12 mouse cellular contexts compared by ENCODE assay signal in the genomic region with DNA sequence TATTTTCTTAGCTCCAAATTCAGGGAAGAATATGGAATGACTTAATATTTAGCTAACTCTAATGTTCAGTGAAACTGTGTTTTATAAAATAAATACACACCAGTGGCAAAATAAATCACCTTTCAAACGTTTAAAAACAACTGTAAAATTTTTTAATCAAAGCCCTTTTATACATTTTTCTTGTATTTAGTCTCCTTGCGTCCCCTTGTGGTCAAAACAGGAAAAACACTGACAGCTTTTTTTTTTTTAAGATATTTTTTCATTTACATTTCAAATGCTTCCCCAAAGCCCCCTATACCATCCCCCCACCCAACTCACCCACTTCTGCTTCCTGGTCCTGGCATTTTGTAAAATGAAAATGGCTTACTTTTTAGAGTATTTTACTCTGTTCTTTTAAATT. TPM values are rescaled to one million over a fixed set of nuclear protein-coding genes. Genes with fewer than 3 reads are reported as not detected.
DNase-seq lines count a peak whose midpoint lies in the region; ATAC-seq and TF ChIP-seq lines count a peak whose summit lies in the region.
"Had no signal": no experiment of that assay in that cellular context is flagged by ENCODE, and none has a peak within 500 bp of the region (broad histone marks: within the 10 kb centered on the region; RNA-seq: fewer than 3 reads in every experiment).

No protein-coding gene starts in this region.

- no peaks in the 10 kb centered on the region for H3K9me3 ChIP-seq in limb, embryonic 10.5 days (replicated peaks)
- no peaks in the 10 kb centered on the region for H3K9me3 ChIP-seq in kidney, embryonic 14.5 days (ENCODE audit: control insufficient read depth, low read length)
- H3K9me3 ChIP-seq: midbrain, embryonic 15.5 days had no signal

- no peaks in the 10 kb centered on the region for H3K36me3 ChIP-seq in thymus, adult 2 months (ENCODE audit: control insufficient read depth, insufficient read depth, low read length)
- H3K36me3 ChIP-seq in limb, embryonic 10.5 days, result no peaks in the 10 kb centered on the region
- H3K36me3 ChIP-seq in kidney, embryonic 14.5 days (ENCODE audit: control insufficient read depth, insufficient read depth, low read length), result no peaks in the 10 kb centered on the region
- H3K36me3 ChIP-seq: midbrain, embryonic 15.5 days had no signal

- peak; percentile 28 for DNase-seq in embryo, embryonic 10.5 days (ENCODE audit: low spot score)
- no peak for DNase-seq in embryo, embryonic 10 days (ENCODE audit: low spot score)
- no peak for DNase-seq in layer of hippocampus, adult 2 months (ENCODE audit: low spot score in 2 of 2)
- no peak for DNase-seq in layer of hippocampus, adult 8-10 months (ENCODE audit: low spot score in 2 of 2)
- peak; percentile 22 for DNase-seq in thymus, postnatal 4 days
- no peak for DNase-seq in thymus, adult 2 months
- no peak for DNase-seq in limb, embryonic 10.5 days (ENCODE audit: low spot score)
- DNase-seq: cerebellum, adult 18-20 months; gastrocnemius, postnatal 10 days; layer of hippocampus, adult 9-11 months had no signal

- no peak overlapping the region for H3K4me3 ChIP-seq in layer of hippocampus, adult 2 months
- H3K4me3 ChIP-seq in thymus, adult 2 months (ENCODE audit: control insufficient read depth, insufficient read depth, low read length), result no peak overlapping the region
- H3K4me3 ChIP-seq in limb, embryonic 10.5 days, result no peak overlapping the region
- H3K4me3 ChIP-seq in kidney, embryonic 14.5 days (ENCODE audit: low read length), result no peak overlapping the region
- H3K4me3 ChIP-seq: midbrain, embryonic 15.5 days had no signal

- no peak overlapping the region for H3K4me2 ChIP-seq in kidney, embryonic 14.5 days (replicated peaks; ENCODE audit: low read depth, low read length)
- H3K4me2 ChIP-seq: midbrain, embryonic 15.5 days had no signal

- peak; percentile 86 for TF ChIP-seq CTCF in layer of hippocampus, adult 2 months (conservative IDR thresholded peaks at IDR 0.05)
- no peak for TF ChIP-seq CTCF in thymus, adult 2 months (IDR thresholded peaks at IDR 0.05; ENCODE audit: borderline replicate concordance, control insufficient read depth, extremely low read depth, insufficient read depth, low read length, poor library complexity)

- no peak overlapping the region for H3K27ac ChIP-seq in layer of hippocampus, adult 2 months
- no peak overlapping the region for H3K27ac ChIP-seq in thymus, adult 2 months (ENCODE audit: control insufficient read depth, insufficient read depth, low read length)
- no peak overlapping the region for H3K27ac ChIP-seq in limb, embryonic 10.5 days
- no peak overlapping the region for H3K27ac ChIP-seq in kidney, embryonic 14.5 days (ENCODE audit: low read depth, low read length)
- H3K27ac ChIP-seq: midbrain, embryonic 15.5 days had no signal

- WGBS in thymus, adult 2 months, result 3% methylated on average over 2 of the region's 2 CpGs
- 6% methylated on average over 2 of the region's 2 CpGs for WGBS in limb, embryonic 10.5 days
- WGBS in kidney, embryonic 14.5 days, result 4% methylated on average over 2 of the region's 2 CpGs

- no peak for TF ChIP-seq POLR2A in thymus, adult 2 months (IDR thresholded peaks at IDR 0.05; ENCODE audit: control insufficient read depth, extremely low read depth, insufficient read depth, low read length, poor library complexity)

- H3K9ac ChIP-seq in kidney, embryonic 14.5 days (ENCODE audit: low read depth, low read length), result no peak overlapping the region
- H3K9ac ChIP-seq: midbrain, embryonic 15.5 days had no signal

- H3K4me1 ChIP-seq in thymus, adult 2 months (replicated peaks; ENCODE audit: control insufficient read depth, insufficient read depth, low read length), result no peaks in the 10 kb centered on the region
- H3K4me1 ChIP-seq in limb, embryonic 10.5 days, result no peaks in the 10 kb centered on the region
- H3K4me1 ChIP-seq in kidney, embryonic 14.5 days (ENCODE audit: control insufficient read depth, insufficient read depth, low read length), result no peaks in the 10 kb centered on the region
- H3K4me1 ChIP-seq: midbrain, embryonic 15.5 days had no signal

- no peak for ATAC-seq in kidney, embryonic 14.5 days (ENCODE audit: low FRiP score, low TSS enrichment)
- ATAC-seq: midbrain, embryonic 15.5 days had no signal

- H3K27me3 ChIP-seq in thymus, adult 2 months (ENCODE audit: control insufficient read depth, insufficient read depth, low read length), result no peaks in the 10 kb centered on the region
- no peaks in the 10 kb centered on the region for H3K27me3 ChIP-seq in limb, embryonic 10.5 days (ENCODE audit: low read depth, poor library complexity, severe bottlenecking)
- no peaks in the 10 kb centered on the region for H3K27me3 ChIP-seq in kidney, embryonic 14.5 days (ENCODE audit: control insufficient read depth, insufficient read depth, low read length)
- H3K27me3 ChIP-seq: midbrain, embryonic 15.5 days had no signal

RNA-seq across cellular contexts. Expression of a gene that starts 32.7 kb away (rescaled TPM):
- 10 to 100 TPM; 36.5 to 43.4 TPM for total RNA-seq in layer of hippocampus, adult 2 months (2021)
- 10 to 100 TPM; 32.8 to 38.9 (median 35.3) TPM for total RNA-seq in layer of hippocampus, adult 8-10 months (2022)
- 98.5 and 100 TPM in 2 replicates for polyA plus RNA-seq in thymus, adult 2 months (2012; rRNA removed)
- 279 and 327 TPM in 2 replicates for polyA plus RNA-seq in limb, embryonic 10.5 days (2016; fragmentation: Nextera tagmentation; extraction: Ambion mirVana)
- 82.7 and 114 TPM in 2 replicates for polyA plus RNA-seq in kidney, embryonic 14.5 days (2014; fragmentation: Nextera tagmentation; extraction: Ambion mirVana)

Comparison
In these comparisons a context has a peak if more than half of its experiments do, and no peak if none do; other contexts are left out.
1. DNase-seq: peak in embryo, embryonic 10.5 days (single experiment) and thymus, postnatal 4 days (single experiment); none in embryo, embryonic 10 days (single experiment), layer of hippocampus, adult 2 months (0 of 2), layer of hippocampus, adult 8-10 months (0 of 2), thymus, adult 2 months (single experiment) and limb, embryonic 10.5 days (single experiment).